Mouse (Mus musculus) thymus, adult 18-20 months (tissue): ENCODE data around the gene Prkca.

Experiments used
- DNase-seq, 2 experiments: peaks; one replicate each; pipeline ENCODE4 v3.0.0; 2022; ENCODE audit warnings: mixed read lengths in 2 of 2

Gene Prkca

DNA sequence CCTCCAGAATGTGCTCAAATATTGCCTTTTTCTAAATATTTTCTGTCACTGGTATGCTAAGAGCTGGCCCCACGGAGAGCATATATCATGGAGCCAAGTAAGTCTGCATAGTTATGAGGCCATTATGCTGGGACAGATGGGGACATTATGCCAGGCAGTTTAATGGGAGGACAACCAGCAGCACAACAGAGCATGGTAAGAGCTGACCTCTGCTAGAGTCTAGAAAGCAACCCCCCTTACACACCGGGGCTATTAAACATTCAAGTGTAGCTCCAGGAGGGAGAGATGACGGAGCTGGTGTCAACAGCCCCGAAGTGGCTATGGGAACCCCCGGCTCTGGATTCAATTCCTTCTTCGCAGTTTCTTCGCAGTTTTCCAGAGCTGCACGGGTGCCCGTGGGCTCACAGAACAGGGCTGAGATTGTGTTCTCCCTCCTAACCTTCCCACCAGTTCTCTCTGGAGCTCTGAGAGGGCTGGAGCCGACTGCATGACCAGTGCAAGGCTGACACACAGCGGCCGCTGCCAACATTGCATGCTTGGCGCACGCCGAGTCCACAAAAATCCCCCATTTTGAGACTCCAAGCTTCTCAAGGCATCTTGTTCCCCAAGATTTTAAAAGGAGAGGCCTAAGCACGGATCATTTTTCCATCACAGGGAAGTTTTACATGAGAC, 361.4 kb downstream of the Prkca start:
- no peak for DNase-seq

DNA sequence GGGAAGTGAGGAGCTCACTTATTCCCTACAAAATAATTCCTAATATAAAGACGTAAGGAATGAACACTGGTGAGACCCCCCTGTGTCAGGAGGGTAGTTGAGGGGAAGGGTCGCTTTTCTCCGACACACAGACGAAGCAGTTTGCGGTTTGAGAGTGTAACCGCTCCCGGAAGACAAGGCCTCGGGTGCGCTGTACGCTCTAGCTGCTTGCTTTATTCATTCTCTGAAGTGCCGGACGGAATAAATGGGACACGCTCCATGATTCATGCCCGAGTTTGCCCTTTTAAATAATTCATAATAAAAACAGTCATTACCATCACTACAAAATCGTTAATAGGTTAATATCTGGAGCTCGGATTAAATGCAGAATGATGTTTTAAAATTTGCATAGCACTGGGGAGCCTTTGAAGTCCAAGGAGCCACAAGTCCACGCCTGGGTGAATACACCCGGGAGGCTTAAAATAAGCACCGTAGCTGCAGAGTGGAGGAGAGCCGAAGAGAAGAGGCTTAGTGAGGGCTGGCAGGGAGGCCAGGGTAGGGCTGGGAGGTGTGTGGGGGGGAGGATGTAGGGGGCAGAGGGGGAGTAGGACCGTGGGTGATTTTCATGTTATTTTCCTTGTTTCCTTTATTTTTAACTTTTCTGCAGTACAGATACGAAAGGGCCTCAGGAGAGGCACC, 364.1 kb downstream of the Prkca start:
- DNase-seq: no peak

DNA sequence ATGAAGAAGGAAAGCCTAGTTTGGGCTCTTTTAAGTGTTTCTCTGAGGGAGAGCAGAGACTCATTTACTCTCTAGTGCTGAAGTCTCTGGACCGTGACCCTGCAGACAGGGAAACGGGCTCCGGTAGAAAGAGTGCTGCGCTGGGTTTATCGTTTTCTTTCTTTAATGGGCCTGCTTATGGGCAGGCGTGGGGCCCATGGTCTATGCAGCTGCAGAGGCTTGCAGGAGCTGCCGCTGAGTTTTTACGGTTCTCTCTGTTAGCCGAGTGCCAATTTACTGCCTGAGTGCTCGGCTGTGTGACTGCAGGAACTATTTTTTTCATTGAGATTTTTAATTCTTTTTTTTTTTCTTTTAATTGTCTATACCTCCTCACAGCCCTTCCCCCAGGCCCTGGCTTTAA, 373.8 kb downstream of the Prkca start:
- DNase-seq: no peak

DNA sequence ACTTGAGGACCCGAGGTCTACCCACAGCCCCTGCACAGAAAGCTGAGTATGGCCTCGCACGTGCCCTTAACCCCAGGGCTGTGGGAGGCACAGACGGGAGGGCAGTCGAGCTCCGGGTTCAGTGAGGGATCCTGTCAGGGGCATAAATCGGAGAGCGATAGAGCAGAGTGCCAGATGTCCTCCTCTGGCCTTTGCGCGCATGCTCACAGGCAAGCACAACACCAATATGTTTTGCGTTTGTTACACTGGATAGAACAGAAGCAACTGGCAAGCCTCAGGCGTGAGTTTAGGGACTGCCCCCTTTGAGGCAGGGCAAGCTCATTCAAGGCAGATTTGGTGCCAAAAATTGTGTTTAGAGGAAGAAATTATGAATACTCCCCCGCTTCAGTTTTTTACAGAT, 375.6 kb downstream of the Prkca start:
- DNase-seq: no peak

DNA sequence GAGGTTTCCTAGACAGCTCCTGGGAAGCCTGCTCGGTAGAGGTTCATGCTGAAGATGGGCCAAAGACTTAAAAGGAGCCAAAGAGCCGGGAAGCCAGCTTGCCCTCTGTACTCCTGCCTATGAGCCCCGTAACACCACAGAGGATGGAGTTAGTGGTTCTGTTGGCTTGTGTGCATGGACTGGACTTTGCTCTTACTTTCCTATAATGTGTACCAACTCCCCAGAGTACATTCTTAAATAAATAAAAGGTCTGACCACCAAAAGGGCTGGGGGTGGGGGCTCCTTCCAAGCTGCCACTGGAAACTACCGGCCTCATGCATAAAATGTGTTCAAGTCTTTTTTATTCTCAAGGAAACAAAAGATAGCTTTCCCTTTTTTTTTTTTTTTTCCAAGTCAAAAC, 377.5 kb downstream of the Prkca start:
- DNase-seq: no peak

DNA sequence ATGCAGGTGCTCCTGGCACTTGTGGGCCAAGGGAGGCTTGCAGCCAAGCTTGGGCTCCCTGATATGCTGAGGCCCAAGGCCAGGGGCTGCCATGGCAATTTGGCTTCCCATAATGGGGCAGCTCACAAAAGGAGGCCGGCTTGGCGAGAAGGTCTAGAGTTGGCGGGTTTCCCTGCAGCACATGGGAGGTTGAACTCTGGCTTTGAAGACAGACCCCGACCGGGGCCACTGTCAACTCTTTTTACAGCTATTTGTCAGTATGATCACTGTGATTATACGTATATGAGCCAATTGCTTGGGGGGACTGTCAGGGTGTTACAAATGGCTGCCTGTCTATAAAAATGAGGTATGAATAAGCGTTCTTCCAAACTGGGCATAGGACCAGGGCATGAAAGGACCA, 378.3 kb downstream of the Prkca start:
- DNase-seq: no peak

DNA sequence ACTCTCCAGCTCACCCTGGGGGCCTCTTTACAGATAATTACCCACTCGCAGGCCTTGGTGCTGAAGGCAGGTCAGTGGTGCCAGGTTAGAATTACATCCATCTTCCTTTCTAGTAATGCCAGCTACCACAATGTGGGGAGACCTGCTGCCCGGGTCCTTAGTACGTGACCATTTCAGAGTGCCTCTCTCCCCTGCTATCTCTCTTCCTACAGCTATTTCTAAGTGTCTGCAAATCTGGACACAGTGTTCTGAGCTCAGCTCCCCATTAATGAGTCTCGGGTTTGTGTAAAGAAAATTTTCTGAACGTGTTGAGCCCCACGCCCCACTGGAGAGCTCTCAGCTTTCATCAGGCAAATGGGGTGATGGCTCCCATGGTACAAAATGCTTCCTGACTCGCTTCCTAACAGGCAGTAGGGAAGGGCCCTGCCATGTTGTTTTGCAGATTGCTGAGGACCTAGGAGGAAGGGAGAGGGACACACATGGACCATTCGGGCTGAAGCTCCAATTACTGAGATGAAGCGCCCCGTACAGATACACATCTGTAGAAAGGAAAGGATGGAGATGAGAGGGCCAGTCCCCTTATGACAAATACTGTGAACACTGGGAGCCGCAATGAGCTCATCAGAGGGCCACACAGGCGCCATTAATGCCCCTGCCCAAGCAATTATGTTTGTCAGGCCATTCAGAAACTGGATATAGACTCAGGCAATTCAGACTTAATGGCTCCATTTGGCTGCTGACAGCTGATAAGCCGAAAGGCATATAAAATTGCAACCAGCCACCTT, 386.0 kb downstream of the Prkca start:
- no peak for DNase-seq

DNA sequence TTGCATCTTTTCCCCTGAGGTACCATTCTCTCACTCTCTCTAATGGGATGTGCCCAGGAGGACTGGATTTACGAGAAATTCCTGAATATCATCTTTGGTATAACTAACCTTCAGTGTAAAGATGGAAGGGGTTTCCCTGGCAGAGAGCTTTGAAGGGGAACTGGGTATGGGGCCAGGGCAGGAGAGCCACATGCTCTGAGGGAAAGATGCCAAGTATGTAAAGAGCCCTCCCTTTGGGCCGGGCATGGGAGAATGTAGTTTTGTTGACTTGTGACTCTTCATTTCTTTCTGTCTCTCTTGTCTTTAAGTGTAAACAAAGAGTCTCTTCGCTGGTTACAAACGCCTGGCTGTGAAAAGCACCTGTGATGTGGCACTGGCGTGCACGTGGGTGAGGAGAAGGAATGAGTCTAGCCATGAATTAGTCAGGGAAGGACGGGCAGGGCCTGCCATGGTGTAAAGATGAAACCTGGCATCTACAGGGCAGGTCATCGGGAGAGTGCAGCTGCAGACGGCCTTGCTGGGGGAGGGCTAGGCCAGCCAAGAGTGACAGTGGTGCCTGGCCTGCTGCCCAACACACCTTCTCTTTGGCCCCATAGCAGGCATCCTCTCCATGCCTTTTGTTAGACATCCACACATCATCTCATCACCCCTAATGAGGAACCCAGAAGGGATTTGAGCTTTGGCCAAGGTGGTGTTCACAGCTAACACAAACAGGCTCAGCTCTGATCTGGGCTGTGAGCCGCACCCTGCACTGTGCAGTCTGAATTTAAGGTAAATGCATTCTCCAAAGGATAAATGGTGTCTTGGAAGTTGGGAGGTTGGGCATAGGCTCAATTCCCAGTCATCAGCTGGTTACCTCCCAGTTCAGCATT, 388.3 kb downstream of the Prkca start:
- no peak for DNase-seq

DNA sequence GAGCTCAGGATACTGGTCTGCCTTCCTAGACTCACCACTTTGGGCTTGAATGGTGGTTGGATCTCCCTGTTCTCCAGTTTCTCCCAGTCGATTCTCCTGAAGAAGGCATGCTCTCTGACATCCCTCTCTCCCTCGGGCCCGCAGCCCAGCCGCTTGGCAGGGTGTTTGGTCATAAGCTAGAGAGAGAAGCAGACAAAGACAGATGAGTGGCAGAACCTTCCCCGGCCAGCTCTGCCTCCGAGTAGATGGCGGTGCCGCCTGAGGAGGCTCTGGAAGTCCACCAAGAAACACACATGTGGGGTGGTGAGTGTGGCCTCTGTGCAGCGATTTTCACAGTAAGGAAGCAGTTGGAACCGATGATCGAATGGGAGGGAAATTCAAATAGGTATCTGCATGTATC, 392.3 kb downstream of the Prkca start:
- no peak for DNase-seq

DNA sequence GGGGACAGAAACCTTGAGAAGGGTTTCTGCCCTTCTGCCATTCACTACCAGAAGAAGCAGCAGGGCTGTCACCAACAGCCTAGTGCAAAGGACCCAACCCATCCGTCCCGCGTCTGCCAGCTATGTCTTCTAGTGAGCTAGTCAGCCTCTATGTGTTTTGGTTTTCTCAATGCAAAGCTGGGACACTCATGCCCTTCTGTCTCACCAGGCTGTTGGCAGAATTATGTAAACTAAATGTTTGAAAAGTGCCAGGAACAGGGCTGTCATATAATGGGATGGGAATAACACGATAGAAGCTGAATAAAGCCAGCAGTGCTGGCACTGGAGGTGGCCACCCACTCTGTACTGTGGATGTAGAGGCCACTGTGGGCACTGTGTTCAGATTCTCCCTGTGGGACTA, 393.1 kb downstream of the Prkca start:
- DNase-seq: no peak

DNA sequence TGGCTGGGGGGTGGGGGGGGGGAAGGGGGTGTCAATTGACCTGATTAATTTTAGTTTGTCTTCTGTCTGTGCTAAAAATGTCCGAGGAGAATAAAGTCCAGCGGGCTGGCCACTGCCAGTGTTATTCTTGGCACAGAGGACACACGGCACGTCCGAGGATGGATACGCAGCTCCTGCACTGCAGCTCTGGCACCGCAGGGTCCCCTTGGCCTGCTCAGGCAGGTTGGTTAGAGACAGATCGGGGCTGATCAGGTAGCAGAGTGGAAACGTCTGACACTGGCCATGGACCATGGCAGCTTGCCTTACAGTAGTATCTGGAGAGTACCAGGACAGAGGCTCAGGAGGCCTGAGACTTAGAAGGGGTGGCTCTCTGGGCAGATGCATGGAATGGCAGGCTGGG, 393.5 kb downstream of the Prkca start:
- no peak for DNase-seq

DNA sequence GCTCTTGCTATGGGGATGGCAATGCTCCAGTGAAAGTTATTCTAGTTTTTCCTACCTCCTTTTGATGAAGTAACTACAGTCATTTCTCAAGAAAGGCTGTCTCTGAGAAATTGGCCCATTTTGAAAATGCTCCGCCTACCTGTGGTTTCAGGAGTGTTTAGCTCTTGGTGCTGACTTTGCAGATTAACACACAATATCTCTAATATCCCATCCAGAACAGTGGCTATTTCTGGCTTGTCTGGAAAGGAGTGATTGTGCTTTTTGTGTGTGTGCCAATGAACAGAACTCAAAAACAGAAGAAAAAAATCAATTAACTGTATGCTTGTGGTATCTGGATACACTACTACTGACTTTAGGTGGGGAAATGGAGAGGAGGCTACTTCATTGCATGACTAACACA, 395.8 kb downstream of the Prkca start:
- no peak for DNase-seq

DNA sequence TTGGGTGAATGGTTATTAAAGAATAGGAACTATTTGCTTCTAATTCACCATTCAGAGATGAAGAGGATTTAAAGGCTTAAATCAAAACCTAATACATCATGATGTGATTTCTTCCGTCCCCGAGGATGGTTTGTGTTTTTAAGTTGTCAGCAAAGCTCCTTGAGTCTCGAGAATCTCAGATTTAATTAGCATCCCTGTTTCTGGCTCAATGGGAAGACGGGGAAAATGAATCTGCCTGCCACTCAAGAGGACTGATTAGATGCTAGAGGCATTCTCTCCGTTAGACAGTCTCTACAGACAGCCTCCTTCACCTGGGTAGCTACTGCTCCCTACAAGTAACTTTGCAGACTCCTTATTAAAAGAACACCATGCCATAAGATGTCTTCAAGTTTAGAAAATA, 396.9 kb downstream of the Prkca start:
- DNase-seq: no peak

DNA sequence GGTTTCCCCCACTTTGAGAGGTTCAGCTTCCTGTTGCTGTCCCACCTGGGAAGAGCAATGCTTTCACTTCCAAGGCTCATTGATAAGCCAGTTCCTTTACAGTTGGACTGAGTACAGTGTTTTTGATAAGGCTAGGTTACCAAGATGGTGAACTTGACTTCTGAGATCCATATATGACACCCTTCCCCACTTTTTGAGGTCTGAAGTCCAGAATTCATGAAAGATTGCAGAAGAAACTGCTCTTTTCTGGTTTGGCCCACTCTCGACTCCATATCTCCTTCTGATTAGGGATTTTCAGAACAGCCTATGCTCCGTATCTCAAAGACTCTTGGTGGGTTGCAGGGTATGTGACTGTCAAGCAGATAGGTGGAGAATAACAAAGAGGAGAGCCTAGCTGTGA, 406.8 kb downstream of the Prkca start:
- DNase-seq: no peak

DNA sequence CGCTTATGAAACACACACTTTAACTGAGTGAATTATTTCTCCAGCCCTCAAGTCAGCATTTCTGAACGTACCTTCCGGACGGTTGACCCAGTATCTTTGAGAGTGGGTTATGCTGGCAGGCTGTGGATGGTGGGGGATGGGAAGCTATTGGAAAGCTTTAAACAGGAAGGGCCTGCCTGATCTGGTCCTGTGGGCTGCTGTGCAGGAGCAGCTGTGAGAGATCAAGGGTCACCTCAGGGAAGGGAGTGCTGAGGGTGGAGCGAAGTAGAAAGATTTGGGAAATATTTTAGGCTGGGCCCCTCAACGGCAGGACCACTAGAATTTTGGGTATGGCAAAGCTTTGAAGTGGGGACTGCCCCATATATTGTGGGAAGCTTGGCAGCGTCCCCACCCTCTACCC, 412.0 kb downstream of the Prkca start:
- no peak for DNase-seq

DNA sequence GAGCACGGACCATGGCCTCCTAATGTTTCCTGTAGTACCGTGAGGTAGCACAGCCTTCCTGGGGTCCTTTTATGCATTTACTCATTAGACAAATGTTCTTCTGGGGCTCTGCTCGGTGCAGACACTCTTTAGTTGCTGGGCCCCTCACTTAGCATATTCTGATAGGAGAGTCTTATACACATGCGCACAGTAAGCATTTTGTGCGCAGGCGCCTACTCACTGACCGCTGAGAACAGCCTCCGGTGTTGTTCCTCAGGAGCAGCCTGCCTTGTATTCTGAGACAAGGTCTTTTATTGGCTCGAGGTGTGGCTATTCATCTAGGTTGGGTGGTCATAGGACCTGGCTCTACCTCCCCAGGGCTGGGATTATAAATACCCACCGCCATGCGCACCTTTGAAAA, 412.4 kb downstream of the Prkca start:
- no peak for DNase-seq

DNA sequence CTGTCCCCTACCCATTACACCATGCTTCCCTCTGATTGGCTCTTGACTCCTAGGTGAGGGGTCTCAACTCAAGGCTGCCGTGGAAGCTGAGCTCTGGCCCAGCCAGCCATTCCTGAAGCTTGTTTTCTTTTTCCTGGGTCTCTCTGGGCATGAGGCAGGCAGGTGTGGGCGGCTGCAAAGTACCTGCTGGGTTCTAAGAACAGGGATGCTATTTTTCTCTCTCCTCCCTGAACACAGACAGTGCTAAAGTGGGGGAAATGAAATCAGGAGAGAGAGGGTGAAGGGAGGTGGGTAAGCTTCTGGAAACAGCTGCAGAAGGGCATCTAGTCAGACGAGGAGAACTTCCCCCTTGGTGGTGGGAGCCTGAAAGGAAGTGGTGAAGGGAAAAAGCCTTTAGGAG, 414.0 kb downstream of the Prkca start:
- DNase-seq: no peak

DNA sequence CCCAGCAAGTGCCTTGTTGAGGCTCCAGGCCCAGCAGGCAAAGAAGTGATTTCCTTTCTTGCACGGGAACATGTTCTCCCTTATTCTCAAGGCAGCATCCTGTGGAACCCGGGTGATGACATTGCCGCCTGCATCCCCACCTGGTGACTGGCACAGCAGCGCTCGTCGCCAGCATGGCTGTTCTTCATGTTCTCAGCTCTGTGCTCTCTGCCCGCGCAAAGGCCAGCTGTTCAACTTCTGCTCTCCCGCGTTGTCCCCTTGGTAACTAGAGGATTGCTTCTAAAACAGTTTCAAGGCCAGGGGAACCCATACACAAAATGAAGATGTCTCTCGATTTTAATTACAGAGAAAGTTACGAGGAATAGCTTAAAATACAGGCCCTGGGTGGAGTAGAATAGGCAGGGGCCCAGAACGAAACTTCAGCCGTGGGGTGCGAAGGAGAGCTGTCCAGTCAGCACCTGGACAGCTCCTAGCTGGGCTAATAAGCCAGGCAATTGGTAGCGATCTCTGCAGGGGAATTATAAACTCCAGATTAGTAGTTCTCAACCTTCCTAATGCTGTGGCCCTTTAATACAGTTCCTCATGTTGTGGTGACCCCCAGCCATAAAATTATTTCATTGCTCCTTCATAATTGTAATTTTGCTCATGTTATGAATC, 423.7 kb downstream of the Prkca start:
- DNase-seq: no peak

DNA sequence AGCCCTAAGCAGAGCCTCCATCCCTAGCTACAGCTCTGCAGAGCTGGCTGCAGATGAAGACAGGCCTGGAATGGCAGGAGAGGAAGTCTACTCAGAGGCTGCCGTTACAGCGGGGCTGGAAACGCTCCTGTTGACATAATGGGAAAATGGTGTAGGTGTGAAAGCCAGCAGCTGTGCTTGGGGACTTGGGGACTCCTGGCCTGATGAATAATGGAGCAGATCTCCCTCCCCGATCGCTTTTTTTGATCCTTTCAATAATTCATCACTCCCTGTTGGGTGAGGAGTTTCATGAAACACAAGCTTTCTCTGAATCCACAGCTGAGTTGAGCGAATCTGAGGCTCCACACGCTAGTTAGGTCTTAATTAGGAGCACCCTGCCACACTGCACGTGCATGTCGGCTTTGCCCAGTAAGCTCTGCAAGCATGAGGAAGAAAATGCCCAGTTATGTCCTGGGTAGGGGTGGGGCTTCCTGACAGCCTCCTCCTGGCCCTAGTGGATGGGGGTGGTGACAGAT, 425.9 kb downstream of the Prkca start:
- no peak for DNase-seq

DNA sequence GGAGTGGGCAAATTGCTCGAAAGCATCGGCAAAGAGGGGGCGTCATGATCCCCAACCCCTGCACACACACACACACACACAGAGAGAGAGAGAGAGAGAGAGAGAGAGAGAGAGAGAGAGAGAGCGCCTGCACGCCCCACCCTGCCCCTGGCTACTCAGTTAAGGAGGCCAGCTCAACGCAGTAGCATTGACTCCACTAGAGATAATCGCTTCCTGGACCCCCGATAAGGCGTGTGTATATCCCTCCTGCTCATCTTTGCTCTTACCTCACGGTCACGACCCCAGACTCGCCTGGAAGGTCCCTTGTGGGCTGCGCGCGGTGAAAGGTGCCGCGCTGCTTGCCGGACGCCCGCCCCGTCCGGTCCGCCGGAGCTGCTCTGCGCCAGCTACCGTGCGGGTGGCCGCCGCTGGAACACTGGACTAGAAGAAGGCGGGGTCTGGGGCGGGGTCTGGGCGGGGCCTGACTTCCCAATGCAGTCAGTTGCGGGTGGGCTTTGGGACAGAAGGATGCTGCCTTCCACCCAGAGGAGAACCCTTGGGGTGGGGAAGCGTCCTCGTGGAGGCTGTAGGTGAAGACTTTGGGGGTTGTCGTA, 429.0 kb downstream of the Prkca start, which contains the start of gene Cacng5:
TSS of gene Cacng5 (minus strand) at position 422 of the 593 bp plus-strand sequence.
- no peak for DNase-seq

DNA sequence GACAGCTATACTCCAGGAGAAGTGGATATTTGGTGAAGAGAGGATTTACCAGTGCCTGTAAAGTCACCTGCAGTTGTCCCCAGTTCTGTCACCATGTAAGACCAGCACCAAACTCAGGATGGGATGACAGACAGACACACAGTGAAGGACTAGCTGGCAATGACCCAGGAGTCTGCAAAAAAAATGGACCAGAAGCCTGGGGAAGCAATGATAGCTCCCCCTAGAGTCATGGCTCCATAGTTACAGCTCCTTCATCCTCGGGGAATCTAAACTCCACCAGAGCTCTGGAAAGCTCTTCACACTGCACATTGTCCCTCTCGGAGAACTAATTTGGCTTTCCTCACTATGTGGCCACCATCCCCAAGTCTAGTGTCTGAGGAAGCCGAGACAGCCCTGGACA, 430.4 kb downstream of the Prkca start:
- DNase-seq: no peak

DNA sequence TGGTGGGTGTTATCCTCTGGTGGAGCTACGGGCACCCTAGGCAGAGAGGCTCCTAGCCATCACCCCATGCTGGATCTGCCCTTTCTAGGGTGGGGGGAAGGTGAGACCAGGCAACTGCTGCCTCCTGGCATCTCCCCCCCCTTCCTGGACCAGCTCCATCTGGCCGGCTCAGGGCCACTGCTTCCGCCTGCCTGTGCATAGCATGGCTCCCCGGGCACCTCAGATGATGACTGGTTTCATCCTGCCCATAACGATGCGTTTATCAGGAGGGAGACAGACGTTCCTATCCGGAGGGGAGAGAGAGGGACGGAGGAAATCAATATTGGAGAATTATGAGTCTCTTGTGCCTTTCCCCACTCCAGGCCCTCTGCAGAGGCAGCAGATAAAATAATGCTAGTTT, 438.4 kb downstream of the Prkca start:
- DNase-seq: no peak
